ENCODE assay signal across 7 mouse cellular contexts in genomic region chr5:34538079-34538478, GRCm38 (mm10).
"Had no signal": no experiment of that assay in that cellular context is flagged by ENCODE, and none has a peak within 500 bp of the region (broad histone marks: within the 10 kb centered on the region; RNA-seq: fewer than 3 reads in every experiment).

No protein-coding gene starts in this region.

- H3K9ac ChIP-seq: limb, embryonic 13.5 days; midbrain, embryonic 15.5 days; neural tube, embryonic 12.5 days; stomach, embryonic 15.5 days had no signal

- H3K27ac ChIP-seq: limb, embryonic 13.5 days; midbrain, embryonic 10.5 days; midbrain, embryonic 15.5 days; neural tube, embryonic 12.5 days; stomach, embryonic 15.5 days had no signal

- DNase-seq: kidney, adult 11 months; right cerebral cortex, postnatal 4 days had no signal

- H3K27me3 ChIP-seq: limb, embryonic 13.5 days; midbrain, embryonic 15.5 days; neural tube, embryonic 12.5 days; stomach, embryonic 15.5 days had no signal

- H3K9me3 ChIP-seq: limb, embryonic 13.5 days; midbrain, embryonic 10.5 days; midbrain, embryonic 15.5 days; neural tube, embryonic 12.5 days; stomach, embryonic 15.5 days had no signal

- H3K4me1 ChIP-seq: limb, embryonic 13.5 days; midbrain, embryonic 10.5 days; midbrain, embryonic 15.5 days; neural tube, embryonic 12.5 days; stomach, embryonic 15.5 days had no signal

- H3K36me3 ChIP-seq: limb, embryonic 13.5 days; midbrain, embryonic 10.5 days; midbrain, embryonic 15.5 days; neural tube, embryonic 12.5 days; stomach, embryonic 15.5 days had no signal

- H3K4me2 ChIP-seq: limb, embryonic 13.5 days; midbrain, embryonic 15.5 days; neural tube, embryonic 12.5 days; stomach, embryonic 15.5 days had no signal

- ATAC-seq: midbrain, embryonic 15.5 days had no signal

- H3K4me3 ChIP-seq: limb, embryonic 13.5 days; midbrain, embryonic 10.5 days; midbrain, embryonic 15.5 days; neural tube, embryonic 12.5 days; stomach, embryonic 15.5 days had no signal
